Mouse (Mus musculus) megakaryocyte progenitor cell, adult 5-6 weeks (primary cell): ENCODE measurements around the gene Arhgdib. TPM values are rescaled to one million over a fixed set of nuclear protein-coding genes. Genes with fewer than 3 reads are reported as not detected.
"Not testable (repeated sequence)": the region's sequence is repeated elsewhere in the genome, so short reads cannot be mapped to it uniquely, and the experiment has no call there.

Source experiments
- ATAC-seq: replicated peaks from 2 replicates; pipeline ENCODE4 v1.8.0; 2016; ENCODE audit warnings: mild to moderate bottlenecking, moderate TSS enrichment, inconsistent platforms; ENCODE audit not compliant: poor library complexity
- total RNA-seq, 2 experiments: library from RNA; stranded (forward) in 1 of 2; stranded (reverse) in 1 of 2; fragments of 157-497, 149-512 nt in 1 of 2; fragments of 200-1000 nt in 1 of 2; gene quantifications; 2 replicates each; pipeline versions ENCODE4 v1.2.3 to v1.2.4; 2015 to 2017

Gene Arhgdib
- total RNA-seq, 2 experiments from 2014 or later: 1,334 to 2,686 TPM

DNA sequence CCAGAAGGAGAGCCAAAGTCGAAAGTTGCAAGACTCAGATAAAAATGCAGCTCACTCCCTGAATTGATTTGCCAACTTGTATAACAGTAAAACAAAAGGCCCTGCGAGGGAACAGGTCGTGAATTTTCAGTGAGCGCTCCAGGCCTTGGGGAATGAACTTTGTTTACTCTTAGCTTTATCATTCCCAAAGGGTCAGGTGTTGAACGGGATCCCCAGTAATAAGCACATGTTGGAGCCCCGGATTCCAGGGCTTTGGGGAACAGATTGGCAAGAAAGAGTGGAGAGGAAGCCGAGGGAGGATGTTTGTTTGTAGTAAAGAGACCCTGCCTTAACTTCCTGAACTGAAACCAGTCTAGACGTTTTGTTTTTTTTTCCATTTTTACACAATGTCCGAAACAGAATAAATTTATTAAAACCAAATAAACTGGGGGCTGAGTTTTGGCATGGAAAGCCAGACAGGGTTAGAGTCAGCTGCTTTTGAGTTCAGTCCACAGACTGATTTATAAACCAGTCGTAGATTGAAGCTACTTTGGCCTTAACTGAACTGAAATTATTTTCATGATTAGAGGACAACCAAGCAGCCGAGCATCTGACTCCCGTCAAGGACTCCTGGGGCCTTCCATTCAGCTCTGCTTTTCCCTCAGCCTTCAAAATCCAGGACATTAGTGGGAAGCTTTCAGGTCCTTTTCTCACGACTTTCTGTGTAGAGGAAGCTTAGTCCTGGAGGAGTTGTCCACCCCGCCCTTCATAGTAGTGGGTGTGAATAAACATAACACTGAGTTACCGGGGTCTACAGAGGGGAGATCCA lies 47.0 kb downstream of the Arhgdib start:
- ATAC-seq: no peak

GRCm38 (mm10) chr6:136892002-136892401 lies 49.7 kb downstream of the Arhgdib start:
- peak; percentile 90 for ATAC-seq

DNA sequence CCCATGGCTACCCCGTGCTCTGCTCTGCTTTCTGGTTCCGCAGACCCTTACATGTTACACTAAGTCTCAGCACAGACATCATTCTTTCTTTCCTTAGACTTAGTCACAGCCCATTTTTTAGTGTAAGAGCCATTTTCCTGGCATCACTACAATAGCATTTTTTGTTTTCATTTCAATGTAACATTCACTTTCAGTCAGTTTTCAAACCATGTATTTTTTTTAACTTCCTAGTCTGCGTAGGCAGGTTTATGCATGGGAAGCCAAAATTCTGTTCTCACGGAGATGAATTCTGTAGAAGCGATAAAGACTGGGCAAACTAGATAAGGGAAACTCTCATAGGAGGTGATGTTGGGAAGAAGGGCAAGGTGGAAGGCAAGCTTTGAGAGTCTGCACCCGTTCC lies 52.1 kb downstream of the Arhgdib start:
- no peak for ATAC-seq

GRCm38 (mm10) chr6:136889067-136889466 lies 52.6 kb downstream of the Arhgdib start:
- ATAC-seq: no peak

DNA sequence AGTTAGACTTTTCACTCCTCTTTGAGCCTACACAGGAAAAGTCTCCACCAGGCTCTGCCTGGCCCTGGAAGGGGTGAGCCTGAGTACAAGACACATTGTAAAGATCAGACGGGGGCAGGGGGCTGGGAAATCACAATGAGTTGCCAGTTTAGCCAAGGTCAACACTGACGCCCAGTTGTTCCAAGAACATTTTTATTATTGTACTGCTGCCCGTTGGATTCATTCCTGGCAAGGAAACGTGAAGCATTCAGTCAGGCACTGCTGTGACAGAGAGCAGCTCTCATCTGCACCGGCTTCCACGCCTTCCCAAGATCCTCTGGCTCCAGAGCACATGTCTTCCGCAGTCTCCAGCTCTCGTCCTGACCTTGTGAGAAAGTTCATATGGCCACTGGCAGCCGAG lies 53.8 kb downstream of the Arhgdib start:
- no peak for ATAC-seq

- ATAC-seq: not testable (repeated sequence)
These were observed 56.9 kb downstream of the Arhgdib start for GRCm38 (mm10) chr6:136884766-136885165.

- ATAC-seq: no peak
These were observed 57.7 kb downstream of the Arhgdib start for GRCm38 (mm10) chr6:136883961-136884360.

DNA sequence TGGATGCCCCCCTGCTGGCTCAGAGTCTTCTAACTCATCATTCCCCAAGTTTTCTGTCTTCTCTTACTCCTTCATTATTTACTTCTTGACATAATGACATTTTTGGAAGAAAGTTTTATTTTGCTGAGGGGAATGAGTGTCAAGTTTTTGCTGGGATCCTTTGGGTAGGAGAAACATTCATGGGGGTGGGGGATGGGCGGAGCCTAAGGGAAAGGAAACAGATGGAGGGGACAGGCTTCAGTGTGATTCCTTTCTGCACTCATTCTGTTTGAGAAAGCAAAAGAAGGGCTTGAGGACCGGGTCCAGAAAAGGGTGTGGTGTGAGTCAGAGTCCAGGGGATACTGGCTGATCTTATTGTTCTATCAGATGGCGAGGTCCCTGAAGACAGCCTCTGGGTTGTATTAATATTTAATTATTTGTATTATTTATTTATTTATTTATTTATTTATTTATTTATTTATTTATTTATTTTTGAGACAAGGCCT lies 58.2 kb downstream of the Arhgdib start:
- ATAC-seq: no peak

DNA sequence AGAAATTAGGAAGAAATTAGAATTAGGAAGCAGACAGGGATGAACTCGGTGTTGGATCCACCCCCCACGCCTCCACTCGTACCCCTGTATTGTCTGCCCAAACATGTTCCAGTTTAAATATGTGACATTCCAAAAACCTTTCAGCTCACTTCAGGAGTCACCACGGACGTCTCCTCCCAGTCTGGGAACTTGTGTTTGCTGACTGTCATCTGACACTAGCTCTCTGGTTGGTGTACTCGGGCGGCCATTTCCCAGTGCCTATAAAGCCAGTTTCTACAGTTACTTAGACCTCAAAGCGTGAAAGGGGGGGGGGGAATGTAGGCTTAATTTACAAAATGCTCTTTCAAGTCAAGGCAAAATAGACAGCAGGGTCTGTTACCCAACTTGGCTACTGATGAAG lies 60.0 kb downstream of the Arhgdib start:
- ATAC-seq: no peak

DNA sequence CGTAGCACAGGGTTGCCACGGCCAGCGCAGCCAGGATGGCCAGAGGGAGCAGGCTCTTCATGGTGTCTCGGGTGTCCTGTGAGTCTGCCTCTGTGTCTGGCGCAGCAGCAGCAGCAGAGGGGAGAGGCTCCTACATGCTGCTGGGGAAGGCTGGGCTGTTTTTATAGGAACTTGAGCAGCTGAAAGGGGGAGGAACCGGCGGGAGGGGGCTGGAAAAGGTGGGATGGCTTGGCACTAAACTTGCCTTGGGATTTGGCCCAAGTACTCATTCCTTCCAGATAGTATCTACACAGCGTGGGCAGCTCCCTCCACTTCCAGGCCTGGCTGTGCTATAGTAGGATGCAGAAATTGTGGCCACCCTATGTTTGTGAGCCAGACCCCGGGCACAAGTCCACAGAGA lies 66.0 kb downstream of the Arhgdib start, which contains the start of gene Mgp:
Mgp (minus strand) TSS at position 154 of the 400 bp plus-strand sequence.
- no peak for ATAC-seq

GRCm38 (mm10) chr6:136874599-136874998 lies 67.1 kb downstream of the Arhgdib start:
- peak; percentile 58 for ATAC-seq

Other genes with a start within 250 kb of the Arhgdib start
- gene Gucy2c, start 160.1 kb downstream of the Arhgdib start, total RNA-seq (2015): not detected in 2 replicates
- gene Gucy2c, start 160.1 kb downstream of the Arhgdib start, total RNA-seq (2017): not detected in 2 replicates
- gene Hist4h4, start 137.5 kb downstream of the Arhgdib start, total RNA-seq (2015): 16.6 and 20.5 TPM in 2 replicates
- 38.8 and 46.4 TPM in 2 replicates for gene Hist4h4, start 137.5 kb downstream of the Arhgdib start, total RNA-seq (2017)
- 46.1 and 54.3 TPM in 2 replicates for gene H2afj, start 133.7 kb downstream of the Arhgdib start, total RNA-seq (2015)
- 69.3 and 79.7 TPM in 2 replicates for gene H2afj, start 133.7 kb downstream of the Arhgdib start, total RNA-seq (2017)
- gene BC049715, start 114.3 kb downstream of the Arhgdib start, total RNA-seq (2015): 1.2 and 2.2 TPM in 2 replicates
- gene BC049715, start 114.3 kb downstream of the Arhgdib start, total RNA-seq (2017): 3.5 and 8.7 TPM in 2 replicates
- gene Wbp11, start 113.7 kb downstream of the Arhgdib start, total RNA-seq (2015): 112 and 118 TPM in 2 replicates
- 40.9 and 47.7 TPM in 2 replicates for gene Wbp11, start 113.7 kb downstream of the Arhgdib start, total RNA-seq (2017)
- gene Smco3, start 106.4 kb downstream of the Arhgdib start, total RNA-seq (2015): 0.07 TPM in 1 of 2 replicates, not detected in the other
- gene Smco3, start 106.4 kb downstream of the Arhgdib start, total RNA-seq (2017): 0.33 and 1.2 TPM in 2 replicates
- 1.8 and 2.4 TPM in 2 replicates for gene Art4, start 84.2 kb downstream of the Arhgdib start, total RNA-seq (2015)
- 1.8 and 6.0 TPM in 2 replicates for gene Art4, start 84.2 kb downstream of the Arhgdib start, total RNA-seq (2017)
- gene Mgp, start 66.1 kb downstream of the Arhgdib start, total RNA-seq (2015): not detected in 2 replicates
- gene Mgp, start 66.1 kb downstream of the Arhgdib start, total RNA-seq (2017): not detected in 2 replicates
- 1.0 and 4.4 TPM in 2 replicates for gene Erp27, start 19.7 kb downstream of the Arhgdib start, total RNA-seq (2015)
- 0.25 and 0.91 TPM in 2 replicates for gene Erp27, start 19.7 kb downstream of the Arhgdib start, total RNA-seq (2017)
- 0.05 TPM in 1 of 2 replicates, not detected in the other for gene Pde6h, start 18.1 kb downstream of the Arhgdib start, total RNA-seq (2015)
- 0.03 and 0.08 TPM in 2 replicates for gene Pde6h, start 18.1 kb downstream of the Arhgdib start, total RNA-seq (2017)
- gene Rerg, start 228.6 kb upstream of the Arhgdib start, total RNA-seq (2015): 0.22 TPM in 1 of 2 replicates, not detected in the other
- gene Rerg, start 228.6 kb upstream of the Arhgdib start, total RNA-seq (2017): not detected in 2 replicates